Comparison of ENCODE assay signal across 15 mouse cellular contexts in the genomic region with DNA sequence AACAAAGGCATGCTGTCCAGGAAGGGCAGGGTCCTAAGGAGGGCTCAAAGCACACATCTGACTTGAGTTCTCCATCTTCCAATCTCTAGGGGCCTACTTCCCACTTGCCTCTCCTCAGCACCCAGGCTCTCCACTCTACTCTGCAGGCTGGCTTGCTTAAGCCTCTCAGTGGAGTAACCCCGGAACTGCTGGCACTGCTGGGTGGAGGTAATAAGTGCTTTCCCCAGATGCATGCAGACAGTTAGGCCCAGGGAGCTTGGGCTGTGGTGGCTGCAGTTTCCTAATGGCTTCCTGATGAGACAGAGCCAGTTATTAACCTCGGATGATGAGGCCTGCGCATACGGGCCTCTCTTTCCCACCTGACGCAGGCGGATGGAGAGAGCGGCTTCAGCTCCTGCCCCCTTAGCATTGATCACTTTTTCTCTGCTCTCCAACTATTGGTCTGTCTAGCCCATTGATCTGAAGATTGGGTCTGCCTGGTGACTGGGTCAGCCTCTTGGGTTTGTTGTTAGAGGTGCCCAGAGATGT.
A peak's percentile ranks its signal among the peaks of the same experiment; 100 is the strongest.
DNase-seq lines count a peak whose midpoint lies in the region; ATAC-seq and TF ChIP-seq lines count a peak whose summit lies in the region.
"Had no signal": no experiment of that assay in that cellular context is flagged by ENCODE, and none has a peak within 500 bp of the region (broad histone marks: within the 10 kb centered on the region; RNA-seq: fewer than 3 reads in every experiment).

No protein-coding gene starts in this region.

- peaks cover 89% of the 10 kb centered on the region for H3K4me1 ChIP-seq in heart, embryonic 12.5 days (replicated peaks)
- H3K4me1 ChIP-seq in lung, embryonic 15.5 days, result peaks cover 84% of the 10 kb centered on the region
- peaks cover 64% of the 10 kb centered on the region for H3K4me1 ChIP-seq in lung, adult 2 months (ENCODE audit: control insufficient read depth, insufficient read depth, low read length)
- peaks cover 93% of the 10 kb centered on the region for H3K4me1 ChIP-seq in limb, embryonic 13.5 days
- peaks cover 3% of the 10 kb centered on the region; the same call in 1 of the 2 replicates for H3K4me1 ChIP-seq in stomach, postnatal 0 days (replicated peaks; ENCODE audit: control insufficient read depth, insufficient read depth)

- TF ChIP-seq POLR2A in lung, adult 2 months (IDR thresholded peaks at IDR 0.05; ENCODE audit: borderline replicate concordance, extremely low read depth, low read depth, low read length), result no peak

- H3K27ac ChIP-seq in heart, embryonic 12.5 days (ENCODE audit: poor library complexity, severe bottlenecking), result no peak overlapping the region; the same call in 1 of the 2 replicates
- H3K27ac ChIP-seq in lung, embryonic 15.5 days, result peak overlapping the region; percentile 25; the same call in 1 of the 2 replicates
- H3K27ac ChIP-seq in limb, embryonic 13.5 days, result peak overlapping the region; percentile 48; the same call in 1 of the 2 replicates
- no peak overlapping the region for H3K27ac ChIP-seq in stomach, postnatal 0 days (replicated peaks)
- H3K27ac ChIP-seq: forebrain, embryonic 13.5 days; hindbrain, embryonic 13.5 days; midbrain, embryonic 13.5 days had no signal

- DNase-seq in heart, adult 11 months, result peak; percentile 88
- DNase-seq in lung, adult 2 months, result no peak
- DNase-seq in stomach, postnatal 0 days (ENCODE audit: low spot score), result no peak
- DNase-seq in ovary, postnatal 10 days (ENCODE audit: low spot score), result no peak
- DNase-seq: cerebellum, adult 11 months; gastrocnemius, postnatal 25 days; liver had no signal

- ATAC-seq in heart, embryonic 12.5 days (ENCODE audit: insufficient number of reproducible peaks, low FRiP score), result no peak
- ATAC-seq in lung, embryonic 15.5 days (ENCODE audit: borderline replicate concordance, extremely low read depth, low FRiP score, low TSS enrichment), result no peak
- ATAC-seq in activated CD4-positive, CD25-positive, alpha-beta regulatory T cell, adult 4 months, result peak; percentile 21
- ATAC-seq in limb, embryonic 13.5 days (ENCODE audit: low FRiP score, low read depth), result no peak
- ATAC-seq in stomach, postnatal 0 days (ENCODE audit: low FRiP score, low TSS enrichment), result no peak; the same call in 1 of the 2 replicates
- ATAC-seq: forebrain, embryonic 13.5 days; midbrain, embryonic 13.5 days had no signal

- H3K9ac ChIP-seq in heart, embryonic 12.5 days, result no peak overlapping the region
- H3K9ac ChIP-seq in lung, embryonic 15.5 days, result no peak overlapping the region
- no peak overlapping the region for H3K9ac ChIP-seq in limb, embryonic 13.5 days
- no peak overlapping the region for H3K9ac ChIP-seq in stomach, postnatal 0 days (ENCODE audit: low read length)
- H3K9ac ChIP-seq: forebrain, embryonic 13.5 days; hindbrain, embryonic 13.5 days; midbrain, embryonic 13.5 days had no signal

- H3K4me2 ChIP-seq in heart, embryonic 12.5 days, result no peak overlapping the region
- no peak overlapping the region for H3K4me2 ChIP-seq in lung, embryonic 15.5 days
- no peak overlapping the region for H3K4me2 ChIP-seq in limb, embryonic 13.5 days (replicated peaks)
- H3K4me2 ChIP-seq in stomach, postnatal 0 days (replicated peaks; ENCODE audit: low read depth), result no peak overlapping the region
- H3K4me2 ChIP-seq: forebrain, embryonic 13.5 days; hindbrain, embryonic 13.5 days; midbrain, embryonic 13.5 days had no signal

- no peak for TF ChIP-seq EP300 in stomach, postnatal 0 days (optimal IDR thresholded peaks at IDR 0.05)

- no peak overlapping the region for H3K4me3 ChIP-seq in heart, embryonic 12.5 days
- no peak overlapping the region for H3K4me3 ChIP-seq in lung, embryonic 15.5 days
- no peak overlapping the region for H3K4me3 ChIP-seq in lung, adult 2 months (replicated peaks; ENCODE audit: extremely low read depth, low read depth, low read length)
- H3K4me3 ChIP-seq in limb, embryonic 13.5 days, result no peak overlapping the region
- H3K4me3 ChIP-seq in stomach, postnatal 0 days (ENCODE audit: low read depth, low read length), result no peak overlapping the region
- H3K4me3 ChIP-seq: forebrain, embryonic 13.5 days; hindbrain, embryonic 13.5 days; midbrain, embryonic 13.5 days had no signal

- no peaks in the 10 kb centered on the region for H3K27me3 ChIP-seq in heart, embryonic 12.5 days (replicated peaks)
- no peaks in the 10 kb centered on the region for H3K27me3 ChIP-seq in lung, embryonic 15.5 days
- no peaks in the 10 kb centered on the region for H3K27me3 ChIP-seq in limb, embryonic 13.5 days
- H3K27me3 ChIP-seq in stomach, postnatal 0 days (ENCODE audit: control insufficient read depth, insufficient read depth, low read length), result no peaks in the 10 kb centered on the region

- WGBS in heart, embryonic 12.5 days, result 89% methylated on average over 7 of the region's 7 CpGs
- 80% methylated on average over 7 of the region's 7 CpGs for WGBS in lung, embryonic 15.5 days
- WGBS in lung, adult 2 months, result 56% methylated on average over 7 of the region's 7 CpGs
- 55% methylated on average over 7 of the region's 7 CpGs for WGBS in limb, embryonic 13.5 days
- 86% methylated on average over 7 of the region's 7 CpGs for WGBS in stomach, postnatal 0 days

- TF ChIP-seq CTCF in lung, adult 2 months (IDR thresholded peaks at IDR 0.05; ENCODE audit: insufficient read depth, low read length), result no peak
- TF ChIP-seq CTCF in stomach, postnatal 0 days (IDR thresholded peaks at IDR 0.05; ENCODE audit: low read depth), result no peak

- H3K36me3 ChIP-seq in heart, embryonic 12.5 days, result peaks cover 5% of the 10 kb centered on the region; the same call in 1 of the 2 replicates
- no peaks in the 10 kb centered on the region for H3K36me3 ChIP-seq in lung, embryonic 15.5 days
- no peaks in the 10 kb centered on the region for H3K36me3 ChIP-seq in limb, embryonic 13.5 days
- no peaks in the 10 kb centered on the region for H3K36me3 ChIP-seq in stomach, postnatal 0 days (ENCODE audit: control insufficient read depth, insufficient read depth, low read length)
- H3K36me3 ChIP-seq: G1E; hindbrain, embryonic 13.5 days; midbrain, embryonic 13.5 days had no signal

- H3K9me3 ChIP-seq in heart, embryonic 12.5 days (replicated peaks), result no peaks in the 10 kb centered on the region
- H3K9me3 ChIP-seq in lung, embryonic 15.5 days, result no peaks in the 10 kb centered on the region
- H3K9me3 ChIP-seq in limb, embryonic 13.5 days, result no peaks in the 10 kb centered on the region
- H3K9me3 ChIP-seq in stomach, postnatal 0 days (ENCODE audit: control insufficient read depth, low read length), result no peaks in the 10 kb centered on the region
- H3K9me3 ChIP-seq: forebrain, embryonic 13.5 days had no signal

Comparison
In these comparisons a context has a peak if more than half of its experiments do, and no peak if none do; other contexts are left out.
1. H3K27ac ChIP-seq: peak in lung, embryonic 15.5 days (single experiment) and limb, embryonic 13.5 days (single experiment); none in heart, embryonic 12.5 days (single experiment) and stomach, postnatal 0 days (single experiment).